Mouse (Mus musculus) mesoderm, embryonic 11.5 days (tissue): ENCODE data around the gene Tmem199.
"Not testable (repeated sequence)": the region's sequence is repeated elsewhere in the genome, so short reads cannot be mapped to it uniquely, and the experiment has no call there.

Experiments
- DNase-seq: peaks from one replicate; pipeline ENCODE4 v3.0.0-alpha.2; 2012; ENCODE audit warnings: low read depth, low spot score

Gene Tmem199

DNA sequence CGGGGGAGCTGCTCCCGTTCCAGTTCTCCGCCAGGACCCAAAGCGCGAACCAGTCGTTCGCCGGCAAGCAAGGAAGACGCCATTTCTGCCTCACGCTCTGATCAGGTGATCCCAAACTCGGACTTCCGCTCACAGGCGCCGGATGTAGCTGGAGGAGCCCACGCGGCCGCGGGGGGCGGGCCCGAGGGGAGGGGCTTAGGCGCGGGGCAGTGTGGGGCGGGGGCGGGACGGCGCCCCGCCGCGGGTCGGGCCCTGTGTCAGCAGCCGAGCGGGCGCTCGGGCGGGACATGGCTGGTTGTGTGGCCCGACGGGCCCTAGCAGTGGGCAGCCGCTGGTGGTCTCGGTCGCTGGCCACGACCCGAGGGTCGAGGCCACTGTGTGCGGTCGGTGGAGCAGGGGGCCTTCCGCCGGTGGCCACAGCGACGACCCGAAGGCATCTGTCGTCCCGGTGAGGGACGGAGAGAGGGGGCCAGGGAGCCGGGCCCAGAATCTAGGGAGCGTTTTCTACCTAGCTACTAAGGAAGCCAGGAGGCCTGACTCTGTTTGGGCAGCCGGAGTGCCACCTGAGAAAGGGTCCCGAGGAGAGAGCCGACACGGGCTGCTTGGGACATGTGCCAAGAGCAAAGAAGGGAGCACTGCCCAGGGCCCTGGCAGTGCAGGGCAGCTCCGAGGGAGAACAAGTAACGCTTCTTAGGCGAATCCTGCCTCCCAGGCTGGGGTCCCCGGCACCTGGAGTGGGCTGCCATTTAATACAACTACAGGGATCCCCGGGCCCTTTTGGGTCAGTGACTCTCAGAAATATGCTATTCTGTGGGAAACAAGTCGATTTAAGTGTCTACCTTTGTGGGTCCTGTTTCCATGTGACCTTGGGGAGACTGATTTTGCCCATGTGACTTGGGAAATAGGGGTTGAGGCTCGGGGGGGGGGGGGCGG lies at the start of gene Tmem199, which contains the start of gene Poldip2:
Gene Tmem199 (minus strand): TSS at position 148 of the 933 bp plus-strand sequence.
Gene Poldip2 (plus strand): TSS at position 169 of the 933 bp plus-strand sequence.
- DNase-seq = peak; percentile 94

DNA sequence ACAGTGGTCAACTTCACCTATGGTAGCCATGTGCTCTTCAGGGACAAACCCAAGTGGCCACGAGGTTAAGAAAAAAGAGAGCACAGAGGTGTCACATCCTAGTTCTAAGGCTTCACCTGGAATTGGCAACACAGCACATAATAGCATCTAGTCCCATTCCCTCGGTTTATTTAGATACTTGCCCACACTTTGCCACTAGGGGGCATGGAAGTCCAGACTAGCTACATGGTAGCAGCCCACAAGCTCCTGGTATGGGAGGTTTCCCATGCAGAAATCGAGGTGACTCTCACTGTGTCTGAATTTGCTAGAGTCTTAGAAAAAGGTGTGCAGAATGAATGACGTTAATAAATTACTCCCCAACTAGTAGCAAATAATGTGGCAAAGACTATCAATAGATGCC lies 48.5 kb upstream of the Tmem199 start:
- peak; percentile 79 for DNase-seq

DNA sequence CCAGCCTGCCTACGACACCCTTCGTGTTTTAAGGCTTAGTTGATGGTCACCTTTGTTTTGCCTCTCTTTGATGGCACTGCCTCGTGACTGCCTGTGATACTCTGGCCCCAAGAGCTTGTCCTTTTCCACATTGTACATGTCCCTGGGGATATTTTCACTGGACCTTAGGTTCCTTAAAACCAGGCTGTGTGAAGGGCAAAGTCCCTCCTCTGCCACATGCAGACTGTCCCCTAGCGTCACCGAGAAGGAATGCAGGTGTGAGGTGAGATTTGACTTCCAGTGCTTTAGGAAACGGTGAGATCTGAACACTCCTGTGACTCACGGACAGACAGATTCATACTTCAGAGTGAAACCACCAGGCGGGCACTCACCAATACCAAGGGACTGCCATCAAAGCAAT lies 45.3 kb upstream of the Tmem199 start:
- DNase-seq = no peak

DNA sequence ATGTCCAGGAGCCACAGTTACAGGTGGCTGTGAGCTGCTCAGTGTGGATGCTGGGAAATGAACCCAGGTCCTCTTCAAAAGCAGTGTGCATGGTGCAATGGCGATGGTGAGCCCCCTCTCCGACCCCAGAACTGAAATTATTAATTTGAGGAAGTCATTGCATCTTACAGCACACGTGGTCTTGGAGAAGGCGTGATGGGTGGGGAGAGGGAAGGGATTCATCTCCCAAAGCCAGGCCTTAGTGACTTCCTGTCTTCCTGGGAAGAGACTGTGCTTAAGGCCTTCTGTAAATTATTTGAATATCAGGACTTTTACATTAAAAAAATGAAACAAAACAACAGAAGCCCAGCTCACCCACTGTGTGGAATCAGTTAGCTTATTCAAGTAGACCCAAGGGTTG lies 44.1 kb upstream of the Tmem199 start:
- no peak for DNase-seq

DNA sequence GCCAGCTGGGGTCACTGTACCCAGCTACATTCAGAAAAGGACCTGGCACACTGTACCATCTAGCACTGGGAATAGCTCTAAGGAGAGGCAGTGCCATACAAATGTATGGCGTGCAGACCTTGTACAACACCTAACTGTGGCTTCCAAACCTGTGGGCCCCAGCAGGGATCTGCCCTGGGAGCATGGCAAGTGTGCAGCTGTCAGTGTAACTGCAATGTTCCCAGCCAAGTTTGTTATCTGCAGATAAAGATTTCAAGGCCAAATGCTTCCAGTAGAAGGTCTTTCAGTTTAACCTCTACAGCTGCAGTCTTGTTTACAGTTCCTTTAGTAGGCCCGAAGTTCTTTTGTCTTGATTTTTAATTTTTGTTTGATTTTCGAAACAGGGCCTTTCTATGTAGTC lies 43.7 kb upstream of the Tmem199 start:
- DNase-seq = no peak

DNA sequence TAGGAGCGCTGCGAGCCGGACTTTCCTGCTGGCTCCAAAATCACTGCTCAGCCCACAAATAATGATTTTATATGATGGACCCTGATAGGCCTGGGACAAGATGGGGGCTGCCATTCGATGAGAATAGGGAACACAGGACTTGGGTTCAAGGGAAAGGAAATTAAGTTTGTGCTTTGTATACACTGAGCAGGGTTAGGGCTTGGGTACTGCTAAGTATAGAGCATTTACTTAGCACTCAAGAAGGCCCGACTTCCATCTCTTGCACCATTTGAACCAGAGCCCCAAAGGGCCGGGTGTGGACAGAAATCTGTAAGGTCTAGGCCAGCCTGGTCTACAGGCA lies 39.1 kb upstream of the Tmem199 start:
- no peak for DNase-seq

DNA sequence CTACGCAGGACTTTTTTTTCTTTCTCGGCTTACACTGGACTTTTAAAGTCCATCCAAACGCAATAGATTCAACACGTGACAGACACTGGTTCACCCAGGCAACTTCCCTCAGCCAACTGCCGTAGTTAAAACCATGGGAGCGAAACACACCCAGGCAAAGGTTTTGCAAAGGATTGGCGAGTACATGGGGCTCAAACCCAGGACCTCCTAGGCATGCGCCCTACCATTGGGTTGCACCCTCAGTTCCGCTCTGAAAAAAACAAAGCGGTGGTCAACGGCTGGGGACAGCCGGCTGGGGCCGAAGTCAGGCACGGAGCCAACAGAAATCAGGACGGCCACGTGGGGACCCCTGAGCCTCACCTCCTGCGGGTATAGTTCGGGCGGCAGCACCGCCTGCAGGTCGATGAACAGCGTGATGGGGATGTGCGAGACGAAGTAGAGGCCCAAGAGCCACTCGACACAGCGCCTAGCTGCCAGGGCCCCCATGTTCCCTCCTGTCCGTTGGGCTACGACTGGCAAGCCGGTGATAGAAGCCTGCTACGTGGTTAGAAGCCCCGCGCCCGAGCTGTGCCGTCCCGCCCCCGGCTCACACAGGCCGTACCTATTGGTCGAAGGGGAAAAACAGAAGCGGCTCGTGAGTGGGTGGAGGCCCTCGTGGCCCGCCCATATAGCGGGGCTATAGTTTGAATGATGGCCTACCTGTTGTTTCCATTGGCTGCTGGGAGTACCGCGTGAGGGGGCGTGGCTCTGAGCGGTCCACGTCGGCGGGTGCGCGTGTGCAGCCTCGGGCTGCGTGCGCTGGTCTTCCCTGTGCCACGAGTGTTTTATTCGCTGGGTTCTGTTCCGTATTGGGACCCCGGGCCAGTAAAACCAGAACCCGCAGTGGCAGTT lies 38.4 kb upstream of the Tmem199 start, which contains the start of gene Tmem97:
Gene Tmem97 (minus strand): TSS at position 610 of the 891 bp plus-strand sequence.
- peak; percentile 96 for DNase-seq

DNA sequence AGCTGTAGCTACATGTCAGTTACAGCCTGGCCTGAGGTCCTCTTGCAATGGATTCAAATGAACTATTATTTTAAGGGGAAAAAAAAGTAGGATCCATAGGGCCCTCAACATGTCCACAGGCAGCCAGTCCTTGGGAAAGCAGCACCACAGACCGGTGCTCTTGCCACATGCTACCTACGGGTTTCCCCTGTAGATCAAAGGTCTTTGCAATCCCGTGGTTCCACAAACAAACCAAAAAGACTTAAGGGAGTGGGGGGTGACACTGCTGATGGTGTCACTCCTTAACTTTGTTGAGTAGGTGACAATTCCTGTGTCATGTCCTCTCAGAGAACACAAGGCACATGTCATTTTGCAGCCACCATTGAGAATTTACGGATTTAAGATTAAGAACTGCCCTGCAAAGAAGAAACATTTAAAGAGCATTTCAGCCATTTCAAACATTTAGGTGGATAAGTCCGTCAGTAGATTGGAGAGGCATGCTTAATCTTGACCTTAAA lies 37.6 kb upstream of the Tmem199 start:
- DNase-seq = no peak

DNA sequence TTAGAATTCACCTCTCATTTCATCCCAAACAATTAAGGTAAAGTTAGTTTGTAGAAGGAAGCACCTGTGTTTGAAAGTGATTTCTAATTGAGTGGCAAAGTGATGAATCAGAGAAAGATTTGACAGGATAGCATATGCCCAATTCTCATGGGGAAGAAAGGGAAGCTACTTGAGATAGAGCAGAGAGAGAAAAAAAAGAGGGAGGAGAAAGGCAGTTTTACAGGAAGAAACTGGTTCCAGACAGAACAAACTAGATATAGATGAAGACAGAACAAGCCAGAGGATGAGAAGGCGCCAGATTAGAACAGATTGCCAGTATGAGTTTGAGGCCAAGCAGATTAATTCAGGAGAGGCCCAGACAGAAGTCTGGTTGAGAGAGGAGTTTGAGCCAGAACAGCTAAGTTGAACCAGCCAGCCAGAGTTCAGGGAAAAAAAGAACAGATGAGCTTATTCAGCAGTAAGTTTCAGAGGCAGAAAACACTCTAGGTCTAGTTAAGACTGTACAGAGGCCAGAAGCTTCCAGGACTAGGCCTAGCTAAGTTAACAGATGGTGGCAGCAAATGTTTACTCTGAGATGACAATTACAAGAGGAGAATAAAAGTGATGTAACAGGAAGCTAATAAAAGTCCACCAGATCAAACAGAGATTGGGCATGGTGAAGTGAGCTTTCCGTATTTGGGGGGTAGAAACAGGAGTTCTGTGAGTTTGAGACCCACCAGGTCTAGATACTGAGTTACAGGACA lies 35.9 kb upstream of the Tmem199 start:
- DNase-seq = no peak

DNA sequence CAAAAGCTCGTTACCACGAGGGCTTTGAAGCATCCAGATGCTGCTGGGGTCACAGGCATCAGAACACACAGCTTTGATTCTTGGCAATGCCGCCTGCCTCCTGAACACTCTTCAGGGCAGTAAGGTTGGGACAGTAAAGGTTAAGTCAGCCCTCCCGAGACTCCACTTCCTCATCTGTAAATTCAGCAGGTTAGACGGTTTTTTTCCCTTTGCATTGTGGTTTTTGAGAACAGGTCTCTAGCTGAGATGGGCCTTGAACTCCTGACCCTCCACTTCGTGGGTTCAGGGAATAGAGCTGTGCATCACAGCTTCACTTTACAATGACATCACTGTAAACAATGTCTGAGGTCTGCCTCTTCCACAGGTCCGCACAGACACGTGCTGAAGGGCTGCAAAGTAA lies 33.2 kb upstream of the Tmem199 start:
- no peak for DNase-seq

DNA sequence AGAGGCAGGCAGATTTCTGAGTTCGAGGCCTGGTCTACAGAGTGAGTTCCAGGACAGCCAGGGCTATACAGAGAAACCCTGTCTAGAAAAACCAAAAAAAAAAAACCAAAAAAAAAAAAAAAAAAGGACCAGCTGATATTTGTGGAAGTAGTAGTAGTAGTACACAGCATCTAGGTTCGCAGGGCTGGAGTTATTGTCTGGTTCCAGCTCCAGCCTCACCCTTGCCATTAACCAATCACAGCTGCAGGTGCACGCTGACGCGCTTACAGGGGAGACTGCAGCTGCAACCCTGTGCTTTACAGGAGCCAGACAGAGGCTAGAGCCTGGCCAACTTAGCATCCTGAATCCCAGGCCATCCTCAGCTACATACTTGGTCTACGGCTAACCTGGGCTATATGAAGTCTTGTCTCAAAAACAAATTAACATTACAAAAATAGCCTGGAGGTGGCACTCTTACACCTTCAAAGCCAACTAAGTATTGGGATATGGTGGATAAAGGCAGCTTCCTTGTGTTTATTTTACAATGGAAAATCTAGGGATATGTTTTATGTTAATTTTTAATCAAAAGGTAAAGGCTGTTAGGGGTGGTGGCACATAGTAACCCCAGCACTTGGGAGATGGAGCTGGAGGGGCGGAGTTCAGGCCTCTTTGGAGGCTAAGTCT lies 32.6 kb upstream of the Tmem199 start:
- DNase-seq = no peak

DNA sequence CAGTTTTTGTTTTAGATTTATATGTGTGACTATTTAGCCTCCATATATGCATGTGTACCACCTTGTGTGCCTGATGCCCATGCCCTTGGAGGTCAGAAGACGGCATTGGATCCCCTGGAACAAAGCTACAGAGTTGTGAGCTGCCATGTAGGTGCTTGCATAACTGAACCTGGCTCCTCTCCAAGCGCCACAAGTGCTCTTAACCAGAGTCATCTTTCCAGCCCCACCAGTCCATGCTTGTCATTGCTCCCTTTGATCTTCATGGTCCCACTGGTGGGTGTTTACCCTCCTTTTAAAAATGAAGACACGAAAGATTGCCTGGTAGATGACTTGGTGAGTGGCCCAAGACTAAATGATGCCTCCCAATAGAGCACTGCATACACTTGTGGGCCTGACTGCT lies 28.4 kb upstream of the Tmem199 start:
- no peak for DNase-seq

DNA sequence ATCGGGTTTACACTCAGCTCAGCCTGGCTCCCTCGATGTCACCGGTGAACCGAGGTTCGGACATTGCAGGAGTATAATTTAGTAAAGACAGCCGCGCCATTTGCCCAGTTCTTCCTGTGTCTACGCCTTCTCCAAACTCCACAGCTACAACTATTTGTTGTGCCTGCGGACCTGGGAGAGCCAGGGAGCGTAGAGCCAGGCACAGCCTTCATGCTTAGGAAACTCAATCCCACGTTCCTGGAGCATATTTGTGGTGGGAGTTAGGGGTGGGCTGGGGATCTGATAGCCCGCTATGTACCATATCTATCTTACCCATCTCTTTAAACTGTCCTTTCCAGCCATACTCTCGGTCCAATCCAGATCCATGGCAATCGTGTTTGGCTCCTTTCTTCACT lies 24.7 kb upstream of the Tmem199 start:
- DNase-seq = no peak

DNA sequence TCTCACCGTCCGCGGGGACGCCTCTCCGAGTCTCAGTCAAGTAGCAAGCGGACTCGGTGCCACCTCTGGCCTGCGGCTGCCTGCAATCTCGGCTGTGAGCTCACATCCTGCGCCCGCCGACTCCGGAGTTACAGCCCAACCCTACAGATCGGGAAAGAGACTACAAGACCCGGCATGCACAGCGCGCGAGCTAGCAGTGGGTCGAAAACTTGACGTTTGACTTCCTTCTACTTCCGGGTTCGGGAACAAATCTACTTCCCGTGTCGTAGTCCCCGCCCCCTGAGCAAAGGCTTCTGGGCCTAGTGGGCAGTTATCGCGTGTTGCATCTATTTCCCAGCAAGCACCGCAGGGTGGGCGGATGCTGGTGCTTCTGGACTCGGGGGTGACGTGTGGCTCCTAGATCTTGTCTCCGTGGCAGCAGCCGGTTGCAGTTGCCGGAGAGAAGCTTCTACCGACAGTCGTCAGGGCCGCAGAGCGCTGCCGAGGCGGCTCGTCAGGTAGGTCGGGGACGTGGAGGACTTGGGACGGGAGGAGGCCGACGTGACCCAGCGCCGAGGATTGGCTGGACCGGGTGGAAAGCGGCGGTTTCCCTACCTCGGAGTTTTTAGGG lies 24.2 kb upstream of the Tmem199 start, which contains the start of the genes Tnfaip1 and Ift20:
Gene Tnfaip1 (minus strand): TSS at position 253 of the 610 bp plus-strand sequence.
Gene Ift20 (plus strand): TSS at position 282 of the 610 bp plus-strand sequence.
- DNase-seq = peak; percentile 99

DNA sequence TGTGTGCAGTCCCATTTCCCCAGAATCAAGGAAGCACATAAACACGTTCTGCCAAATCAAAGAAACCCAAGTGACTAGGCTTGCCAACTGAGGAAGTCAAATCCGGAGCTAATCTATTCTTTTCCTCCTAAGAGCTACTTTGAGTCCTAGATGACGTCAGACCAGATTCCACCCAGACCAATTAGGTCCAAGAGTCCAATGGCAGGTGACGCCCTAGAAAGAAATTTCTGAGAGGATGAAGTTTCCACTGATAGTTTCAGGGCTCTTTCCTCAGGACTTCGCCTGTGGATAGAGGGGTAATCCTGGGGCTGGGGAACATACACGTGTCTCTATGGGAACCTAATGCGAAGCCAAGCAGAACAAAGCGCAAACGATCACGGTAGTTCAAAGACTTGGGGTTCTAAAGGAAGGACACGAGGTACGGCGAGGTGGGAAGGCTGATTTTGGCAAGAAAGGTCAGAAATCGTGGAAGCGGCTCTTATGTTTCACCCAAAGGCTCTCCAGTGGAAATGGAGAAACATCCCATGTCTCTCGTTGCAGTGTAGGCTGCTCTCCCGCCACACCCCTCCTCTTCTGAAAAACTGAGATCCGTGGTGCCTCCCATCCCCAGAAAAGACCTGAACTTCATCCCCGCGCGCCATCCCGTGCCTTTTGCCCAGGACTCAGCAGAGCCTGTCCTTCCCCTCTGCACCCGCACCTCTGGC lies 23.6 kb upstream of the Tmem199 start:
- DNase-seq = peak; percentile 56

DNA sequence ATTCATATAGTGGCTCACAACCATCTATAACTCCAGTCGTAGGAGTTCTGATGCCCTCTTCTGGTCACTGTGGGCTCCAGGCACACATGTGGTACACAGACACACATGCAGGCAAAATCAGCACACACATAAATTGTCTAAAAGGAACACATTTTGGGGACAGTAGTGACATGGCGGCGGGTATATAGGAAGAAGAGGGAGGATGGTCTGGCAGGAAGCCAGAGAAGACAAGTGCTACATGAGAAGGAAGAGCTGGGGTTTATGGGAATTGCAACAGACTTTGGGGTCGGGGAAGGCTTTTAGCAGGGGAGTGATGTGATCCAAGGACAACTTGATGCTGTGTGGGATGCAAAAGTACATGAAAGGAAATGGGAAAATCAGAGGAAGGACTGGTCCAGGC lies 22.5 kb upstream of the Tmem199 start:
- DNase-seq = no peak

DNA sequence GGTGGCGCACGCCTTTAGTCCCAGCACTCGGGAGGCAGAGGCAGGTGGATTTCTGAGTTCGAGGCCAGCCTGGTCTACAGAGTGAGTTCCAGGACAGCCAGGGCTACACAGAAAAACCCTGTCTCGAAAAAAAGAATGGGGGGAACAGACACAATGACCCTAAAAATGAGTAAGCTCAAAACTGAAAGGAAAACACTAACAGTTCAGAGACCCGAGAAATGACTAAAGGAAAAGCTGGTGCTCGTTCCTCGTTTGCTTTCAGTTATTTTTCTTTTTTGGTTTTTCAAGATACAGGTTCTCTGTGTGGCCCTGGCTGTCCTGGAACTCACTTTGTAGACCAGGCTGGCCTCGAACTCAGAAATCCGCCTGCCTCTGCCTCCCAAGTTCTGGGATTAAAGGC lies 19.5 kb upstream of the Tmem199 start:
- not testable (repeated sequence) for DNase-seq

DNA sequence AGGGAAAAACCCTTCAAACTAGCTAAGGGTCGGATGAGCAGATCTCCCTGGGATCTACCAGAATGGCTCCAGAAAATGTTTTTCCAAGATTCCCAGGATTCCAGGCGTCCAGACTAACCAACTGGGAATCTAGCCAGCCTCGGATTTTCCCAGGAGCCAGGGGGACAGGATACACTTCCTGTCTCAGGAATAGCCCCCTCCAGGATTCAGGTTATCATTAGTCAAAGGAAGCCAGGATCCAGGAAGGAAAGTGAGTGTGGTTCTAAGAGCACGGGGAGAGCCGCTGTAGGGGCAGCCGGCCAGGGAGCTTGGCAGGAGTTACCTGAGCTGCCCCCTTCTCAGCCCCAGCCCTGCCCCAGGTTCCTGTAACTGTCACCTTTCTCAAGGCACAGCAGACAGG lies 19.1 kb upstream of the Tmem199 start:
- no peak for DNase-seq

DNA sequence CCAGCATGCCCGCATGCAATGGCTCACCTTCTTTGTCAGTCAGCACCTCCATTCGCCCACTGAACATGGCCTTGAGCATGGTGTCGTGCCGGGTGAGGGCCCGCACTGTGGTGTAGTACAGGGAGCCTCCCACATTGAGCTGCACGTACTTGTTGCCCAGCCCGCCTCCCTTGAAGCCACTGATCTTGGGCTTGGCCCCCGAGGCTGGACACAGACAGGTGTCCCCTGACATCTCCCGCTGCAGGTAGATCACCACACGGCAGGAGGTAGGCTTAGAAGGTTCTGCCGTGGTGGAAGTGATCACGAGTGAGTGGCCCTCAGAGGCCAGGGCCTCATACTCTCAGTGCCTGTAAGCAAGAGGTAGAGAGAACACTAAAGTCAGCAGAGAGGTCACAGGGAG lies 18.0 kb upstream of the Tmem199 start:
- no peak for DNase-seq

DNA sequence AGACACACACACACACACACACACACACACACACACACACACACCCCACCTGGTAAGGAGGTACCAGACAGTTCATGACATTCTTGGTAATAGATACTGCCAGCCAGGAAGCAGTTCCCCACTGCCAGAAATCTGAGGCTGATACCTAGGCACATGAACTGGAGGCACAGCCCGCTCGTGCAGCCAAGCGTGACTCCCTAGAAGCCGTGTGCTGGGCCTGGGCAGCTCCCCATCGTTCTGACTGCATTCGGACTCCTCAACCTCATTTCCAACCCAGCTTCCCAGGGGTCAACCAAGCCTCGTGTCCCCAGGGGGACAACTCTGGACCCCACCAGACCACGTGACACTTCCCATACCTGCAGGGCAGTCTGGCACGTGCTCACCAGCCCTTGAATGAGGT lies 16.7 kb upstream of the Tmem199 start:
- DNase-seq = no peak
